Mouse (Mus musculus) myocyte (in vitro differentiated cells): ENCODE measurements around the gene Ceacam13.
"Not testable (repeated sequence)": the region's sequence is repeated elsewhere in the genome, so short reads cannot be mapped to it uniquely, and the experiment has no call there.

Experiments used
- E2F4 ChIP-seq: IDR thresholded peaks from one replicate; pipeline ENCODE4 v1.6.1; 2011; ENCODE audit warnings: mild to moderate bottlenecking, control low read depth, moderate library complexity; ENCODE audit not compliant: insufficient read depth
- MYOD1 ChIP-seq, 3 experiments: IDR thresholded peaks; one replicate each; pipeline ENCODE4 v1.6.1; 2011; ENCODE audit warnings: control low read depth in 2 of 3, low read depth in 2 of 3, mild to moderate bottlenecking in 2 of 3, moderate library complexity in 1 of 3; ENCODE audit not compliant: insufficient read length in 2 of 3, control insufficient read depth in 1 of 3
- POLR2A ChIP-seq: IDR thresholded peaks from one replicate; pipeline ENCODE4 v1.6.1; 2011; ENCODE audit warnings: low read depth, mild to moderate bottlenecking, control low read depth, moderate library complexity; ENCODE audit not compliant: insufficient read length
- TCF12 ChIP-seq: IDR thresholded peaks from one replicate; pipeline ENCODE4 v1.6.1; 2011; ENCODE audit warnings: mild to moderate bottlenecking, control low read depth; ENCODE audit not compliant: poor library complexity, insufficient read depth, severe bottlenecking
- USF1 ChIP-seq: IDR thresholded peaks from one replicate; pipeline ENCODE4 v1.6.1; 2011; ENCODE audit warnings: low read depth, mild to moderate bottlenecking, control low read depth, moderate library complexity

GRCm38 (mm10) chr7:18001131-18001530 lies 8.6 kb upstream of the Ceacam13 start:
- not testable (repeated sequence) for TF ChIP-seq E2F4; USF1; POLR2A; TCF12; MYOD1 (IDR thresholded peaks at IDR 0.05; ENCODE audit: control insufficient read depth in 1 of 3, insufficient read length in 2 of 3, low read depth in 2 of 3)
